Mouse (Mus musculus) adrenal gland, postnatal 36 days (tissue): ENCODE measurements around the gene Spen. TPM values are rescaled to one million over a fixed set of nuclear protein-coding genes. Genes with fewer than 3 reads are reported as not detected.
"Not testable (repeated sequence)": the region's sequence is repeated elsewhere in the genome, so short reads cannot be mapped to it uniquely, and the experiment has no call there.

ENCODE experiments used
- DNase-seq, 2 experiments: peaks; one replicate each; pipeline ENCODE4 v3.0.0; 2021; ENCODE audit warnings: mixed read lengths in 1 of 2
- total RNA-seq, 2 experiments: library from RNA; stranded (reverse); gene quantifications; 2 replicates each; pipeline ENCODE4 v1.2.3; 2021

Gene Spen
- total RNA-seq, 2 experiments from 2014 or later, result 49.9 to 58.3 TPM

GRCm38 (mm10) chr4:141559898-141560263 lies 21.5 kb upstream of the Spen start:
- peak; percentile 86 to 92 for DNase-seq

- DNase-seq, result peak; percentile 73 to 82
Measured at GRCm38 (mm10) chr4:141559131-141559897, 20.9 kb upstream of the Spen start.

GRCm38 (mm10) chr4:141558658-141559057 lies 20.3 kb upstream of the Spen start:
- DNase-seq, result peak in 1 of 2 experiments; percentile 21

GRCm38 (mm10) chr4:141556163-141556562 lies 17.8 kb upstream of the Spen start:
- not testable (repeated sequence) for DNase-seq

- not testable (repeated sequence) for DNase-seq
Measured at GRCm38 (mm10) chr4:141554255-141554865, 16.0 kb upstream of the Spen start.

GRCm38 (mm10) chr4:141552484-141552883 lies 14.1 kb upstream of the Spen start:
- no peak for DNase-seq

- DNase-seq, result no peak
Measured at GRCm38 (mm10) chr4:141547299-141547698, 8.9 kb upstream of the Spen start.

- peak; percentile 90 to 92 for DNase-seq
Measured at GRCm38 (mm10) chr4:141546334-141547200, 8.2 kb upstream of the Spen start.

GRCm38 (mm10) chr4:141545743-141546333 lies 7.4 kb upstream of the Spen start:
- peak; percentile 99 to 100 for DNase-seq

- DNase-seq, result peak; percentile 83 to 89
Measured at GRCm38 (mm10) chr4:141545071-141545742, 6.8 kb upstream of the Spen start.

- no peak for DNase-seq
Measured at GRCm38 (mm10) chr4:141544536-141544935, 6.1 kb upstream of the Spen start.

- DNase-seq, result no peak
Measured at GRCm38 (mm10) chr4:141543593-141543992, 5.2 kb upstream of the Spen start.

GRCm38 (mm10) chr4:141541851-141542250 lies 3.5 kb upstream of the Spen start:
- no peak for DNase-seq

GRCm38 (mm10) chr4:141540844-141541243 lies 2.4 kb upstream of the Spen start:
- no peak for DNase-seq

- no peak for DNase-seq
Measured at GRCm38 (mm10) chr4:141539213-141539767, 893 bp upstream of the Spen start.

GRCm38 (mm10) chr4:141537706-141538407 lies 540 bp downstream of the Spen start:
- peak; percentile 48 to 70 for DNase-seq

GRCm38 (mm10) chr4:141537226-141537610 lies 1.2 kb downstream of the Spen start:
- DNase-seq, result no peak

GRCm38 (mm10) chr4:141536291-141537225 lies 1.8 kb downstream of the Spen start:
- DNase-seq, result peak; percentile 73 to 82

GRCm38 (mm10) chr4:141534947-141535680 lies 3.3 kb downstream of the Spen start:
- peak; percentile 63 to 78 for DNase-seq
